Mouse (Mus musculus): Measurements from ENCODE around the gene Pard3. TPM values are rescaled to one million over a fixed set of nuclear protein-coding genes. Genes with fewer than 3 reads are reported as not detected.

Pard3 gene
- total RNA-seq, 2 experiments from 2014 or later: 28.8 to 31.5 TPM

DNA sequence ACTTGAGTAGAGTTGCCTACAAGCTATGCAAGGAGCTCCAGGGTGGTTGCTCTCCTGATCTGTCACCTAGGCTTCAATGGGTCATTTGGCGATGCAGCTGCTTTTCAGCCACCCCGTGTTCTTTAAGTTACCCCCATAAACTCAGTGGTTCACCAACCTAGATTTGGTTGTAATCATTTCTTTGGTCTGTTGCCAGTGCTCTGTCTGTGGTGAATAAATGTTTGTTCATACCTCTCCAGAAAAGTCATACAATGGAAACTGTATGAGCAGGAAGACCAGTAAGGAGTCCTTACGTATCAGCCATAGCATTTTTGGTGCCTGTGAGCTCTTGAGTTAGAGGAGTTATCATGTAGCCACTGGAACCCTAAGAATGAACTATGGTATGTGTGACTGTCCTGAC is 17.6 kb downstream of the Pard3 start:
- intact Hi-C loops (cut with DNase I): no loop called here
- DNase-seq: no peak

DNA sequence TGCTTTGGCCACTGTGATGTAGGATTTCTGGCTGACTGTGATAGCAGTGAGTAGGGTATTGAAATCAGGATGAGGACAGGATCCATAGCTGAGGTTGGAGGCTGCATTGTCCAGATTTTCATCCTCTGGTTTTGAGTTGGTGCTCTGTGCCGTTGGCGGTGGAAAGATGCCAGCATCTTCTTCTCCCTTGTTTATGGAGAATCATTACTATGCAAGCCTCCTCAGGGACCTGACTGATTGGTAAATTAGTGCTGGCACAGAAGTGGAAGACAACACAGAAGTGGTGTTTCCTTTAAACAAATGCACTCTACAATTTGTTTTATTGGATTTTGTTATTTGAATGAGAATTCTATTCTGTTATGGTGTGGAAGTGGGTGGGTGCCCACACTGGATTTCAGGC is 18.8 kb downstream of the Pard3 start:
- intact Hi-C loops (cut with DNase I): no loop called here

DNA sequence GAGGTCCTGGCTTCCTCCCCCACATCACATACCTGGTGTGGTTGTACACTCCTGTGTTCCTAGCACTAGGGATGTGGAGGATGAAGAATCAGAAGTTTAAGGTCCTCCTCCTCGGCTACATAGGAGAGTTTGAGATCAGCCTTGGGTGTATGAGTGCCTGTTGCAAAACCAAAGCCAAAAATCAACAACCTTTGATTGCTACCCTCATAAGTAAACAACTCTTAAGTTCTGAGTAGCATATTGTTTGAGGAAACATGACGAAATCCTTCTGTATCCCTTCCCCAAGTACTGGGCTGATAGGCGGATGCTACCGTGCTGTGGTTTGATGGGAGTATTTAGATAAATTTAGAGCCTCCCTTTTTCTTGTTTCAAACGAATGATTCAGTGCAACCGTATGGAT is 20.9 kb downstream of the Pard3 start:
- intact Hi-C loops (cut with DNase I): no loop called here
- no peak for DNase-seq

More for the DNA sequence above, 18.8 kb downstream of the Pard3 start:
- no peak for DNase-seq

DNA sequence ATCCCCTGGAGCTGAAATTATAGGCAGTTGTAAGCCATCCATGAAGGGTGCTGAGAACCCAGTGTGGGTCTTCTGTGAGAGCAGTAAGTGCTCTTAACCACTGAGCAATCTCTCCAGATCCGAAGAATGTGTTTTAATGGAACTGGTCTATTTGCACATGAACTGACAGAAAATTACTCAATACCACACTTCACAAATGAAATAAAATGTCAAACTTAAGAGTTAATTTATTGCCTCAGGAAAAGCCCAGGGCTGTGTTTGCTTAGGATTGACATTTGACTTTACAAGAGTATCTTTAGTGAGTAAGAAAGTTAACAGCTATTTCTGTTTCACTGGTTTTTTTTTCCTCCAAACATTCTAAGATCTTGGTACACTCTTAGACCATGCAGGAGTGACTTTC is 23.7 kb downstream of the Pard3 start:
- intact Hi-C loops (cut with DNase I): no loop called here
- no peak for DNase-seq

DNA sequence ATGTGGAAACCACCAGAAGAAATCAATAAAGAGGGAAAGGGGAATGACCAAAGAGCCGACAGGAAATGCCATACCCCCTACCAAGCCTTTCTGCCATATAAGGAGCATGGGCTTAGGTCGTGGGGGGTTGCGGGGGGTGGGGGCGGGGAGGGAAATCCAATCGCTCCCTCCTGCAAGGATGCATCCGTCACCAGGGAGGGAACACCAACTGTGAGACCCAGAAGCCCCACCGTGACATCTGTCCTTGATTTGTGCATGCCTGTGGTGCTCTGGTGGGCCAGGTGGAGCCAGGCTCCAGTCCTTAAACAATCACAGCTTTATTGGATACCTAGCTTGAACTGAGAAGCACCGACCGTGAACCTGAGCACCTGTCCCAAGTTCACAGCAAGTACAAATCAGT is 24.7 kb downstream of the Pard3 start:
- intact Hi-C loops (cut with DNase I): no loop called here
- DNase-seq: no peak

DNA sequence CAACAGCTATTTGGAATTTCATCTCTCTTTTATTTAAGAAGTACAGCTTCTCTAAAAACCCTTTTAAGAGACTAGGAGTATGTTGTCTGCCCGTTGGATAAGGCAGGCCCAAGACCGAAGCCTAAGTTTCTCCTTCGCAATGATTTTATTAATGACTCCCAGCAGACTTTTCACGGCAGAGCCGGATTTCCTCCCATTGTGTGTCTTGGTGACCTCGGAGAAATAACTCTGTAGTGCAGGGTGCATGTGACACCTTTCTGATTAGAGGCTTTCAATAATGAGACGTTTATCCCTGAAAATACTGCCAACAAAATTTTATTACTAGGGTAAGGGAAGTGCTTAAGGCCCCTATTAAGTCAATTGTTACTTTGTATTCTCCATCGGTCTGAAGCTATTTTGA is 25.3 kb downstream of the Pard3 start:
- intact Hi-C loops (cut with DNase I): no loop called here
- peak in 1 of 2 experiments; percentile 11 for DNase-seq

DNA sequence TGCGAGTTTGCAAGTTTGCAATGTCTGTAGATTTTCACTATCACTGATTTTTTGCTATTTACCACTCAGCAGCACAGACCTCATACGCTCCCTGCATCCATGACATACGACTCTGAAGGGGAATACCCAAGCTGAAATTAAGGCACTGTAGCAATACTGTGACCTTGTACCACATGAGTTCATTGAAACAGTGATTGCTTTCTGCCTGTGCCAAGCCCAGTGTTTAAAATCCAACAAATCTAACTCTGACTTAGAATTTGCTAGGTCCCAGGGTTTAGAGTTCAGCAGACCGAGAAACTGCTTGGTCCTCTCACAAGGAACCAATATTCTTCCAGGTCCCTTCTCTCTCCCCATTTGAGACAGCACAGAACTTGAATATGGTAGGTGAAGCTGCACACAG is 26.7 kb downstream of the Pard3 start:
- intact Hi-C loops (cut with DNase I): no loop called here

DNA sequence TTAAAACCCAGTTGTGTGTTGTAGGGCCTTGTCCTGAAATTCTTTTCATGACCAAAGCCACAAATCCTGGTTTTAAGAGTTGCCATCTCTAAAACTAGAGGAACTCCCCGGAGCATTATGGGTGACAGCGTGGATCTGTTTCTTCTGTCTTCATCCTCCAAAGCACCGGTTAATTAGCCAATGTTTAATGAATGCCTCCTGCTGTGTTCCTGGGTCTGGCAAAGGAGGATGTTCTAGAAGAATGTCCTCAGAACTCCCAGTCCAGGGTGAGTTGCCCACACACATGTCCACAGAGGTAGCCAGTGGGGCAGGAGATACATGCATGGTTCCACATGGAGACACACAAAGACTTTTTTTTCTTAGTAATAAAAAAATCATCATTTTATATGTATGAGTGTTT is 28.2 kb downstream of the Pard3 start:
- intact Hi-C loops (cut with DNase I): no loop called here
- DNase-seq: no peak

More for the DNA sequence above, 26.7 kb downstream of the Pard3 start:
- DNase-seq: no peak

DNA sequence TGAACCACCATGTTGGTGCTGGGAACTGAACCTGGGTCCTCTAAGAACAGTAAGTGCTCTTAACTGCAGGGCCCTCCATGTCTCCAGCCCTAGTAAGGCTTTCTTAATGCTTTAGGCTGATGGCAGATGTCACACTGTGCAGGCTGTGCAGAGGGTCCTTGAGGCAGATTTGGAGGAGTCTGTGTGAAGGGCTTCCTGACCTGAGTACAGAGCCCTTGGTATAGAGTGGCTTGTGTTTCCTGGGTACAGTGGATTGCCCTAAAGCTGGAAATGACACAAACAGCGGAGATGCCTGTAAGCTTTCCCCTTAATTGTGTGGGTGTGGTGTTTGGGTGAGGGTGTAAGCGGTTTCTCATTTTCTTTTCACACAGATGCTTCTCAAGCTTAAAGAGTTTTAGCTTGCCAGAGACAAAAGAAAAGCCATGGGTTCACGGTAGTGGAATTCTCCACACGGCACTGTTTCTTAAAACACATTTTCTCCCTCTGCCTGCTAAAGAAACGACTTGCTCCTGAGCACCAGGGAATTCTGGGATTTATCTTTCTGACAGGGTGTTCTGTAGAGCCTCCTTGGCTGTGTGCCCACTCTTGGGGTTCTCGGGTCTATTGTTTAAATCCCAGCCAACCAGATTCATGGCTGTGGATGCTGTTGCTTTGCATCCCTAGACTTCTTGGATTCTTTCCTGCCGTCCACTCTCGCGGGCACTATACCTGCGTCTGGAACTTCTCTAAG is 28.9 kb downstream of the Pard3 start:
- peak; percentile 18 to 43 for DNase-seq
- intact Hi-C loops (cut with DNase I): no loop called here

DNA sequence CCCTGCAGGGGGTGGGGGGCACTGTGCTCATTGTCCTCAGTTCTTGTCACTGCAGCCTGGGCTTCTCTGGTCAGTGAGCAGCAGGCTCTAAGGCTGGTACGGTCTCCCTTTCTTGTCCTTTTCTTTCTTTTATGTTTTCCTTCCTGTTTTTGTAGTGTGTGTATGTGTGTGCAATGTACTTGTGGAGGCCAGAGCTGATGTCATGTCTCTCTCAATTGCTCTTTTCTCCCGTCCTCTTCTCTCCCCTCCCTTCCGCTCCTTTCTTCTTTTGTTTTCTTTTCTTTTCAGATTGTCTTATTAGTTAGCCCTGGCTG is 29.4 kb downstream of the Pard3 start:
- intact Hi-C loops (cut with DNase I): no loop called here

DNA sequence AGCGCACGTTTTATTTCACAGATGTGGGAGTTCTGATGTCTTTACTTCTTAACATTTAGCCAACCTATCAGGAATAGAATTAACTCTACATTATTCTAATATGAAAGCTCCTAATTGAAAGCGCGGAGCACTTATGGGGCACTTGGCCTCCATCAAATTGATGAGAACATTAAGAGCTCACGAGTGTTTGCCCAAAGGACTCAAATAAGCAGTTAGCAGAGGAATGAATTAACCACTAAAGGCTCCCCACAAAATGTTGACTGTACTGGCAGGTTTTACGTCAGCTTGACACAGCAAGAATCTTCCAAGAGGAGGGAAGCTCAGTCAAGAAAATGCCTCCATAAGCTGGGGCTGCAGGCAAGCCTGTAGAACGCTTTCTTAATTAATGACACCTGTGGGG is 32.1 kb downstream of the Pard3 start:
- intact Hi-C loops (cut with DNase I): no loop called here
- DNase-seq: no peak

More for the DNA sequence above, 29.4 kb downstream of the Pard3 start:
- no peak for DNase-seq

DNA sequence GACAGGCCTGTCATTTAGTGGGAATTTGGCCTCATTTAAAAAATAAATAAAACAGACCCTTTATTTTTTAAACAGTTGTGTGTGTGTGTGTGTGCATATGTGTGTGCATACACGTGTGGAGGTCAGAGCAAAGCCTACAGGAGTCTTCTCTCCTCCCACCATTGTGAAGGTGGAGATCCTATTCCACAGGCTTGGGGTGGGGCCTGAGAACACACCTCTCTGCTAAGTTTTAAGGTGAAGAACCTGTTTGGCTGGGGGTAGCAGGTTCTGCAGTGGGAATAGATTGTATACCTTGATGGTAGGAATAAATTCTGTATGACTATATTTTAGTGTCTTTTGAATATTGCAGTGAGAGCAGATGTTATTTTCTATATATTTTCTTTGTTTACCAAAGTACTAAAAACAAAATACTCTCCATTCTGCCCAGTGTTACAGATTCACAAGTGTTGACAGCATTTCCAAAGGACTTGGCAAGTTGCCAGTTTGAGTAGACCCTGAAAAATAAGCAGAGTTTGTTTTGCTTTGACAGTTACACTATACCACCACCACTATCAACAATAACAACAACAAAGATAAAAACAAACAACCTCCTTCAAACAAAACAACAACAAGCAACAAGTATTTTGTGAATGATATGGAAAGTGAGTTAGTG is 35.9 kb downstream of the Pard3 start:
- intact Hi-C loops (cut with DNase I): no loop called here
- DNase-seq: no peak

DNA sequence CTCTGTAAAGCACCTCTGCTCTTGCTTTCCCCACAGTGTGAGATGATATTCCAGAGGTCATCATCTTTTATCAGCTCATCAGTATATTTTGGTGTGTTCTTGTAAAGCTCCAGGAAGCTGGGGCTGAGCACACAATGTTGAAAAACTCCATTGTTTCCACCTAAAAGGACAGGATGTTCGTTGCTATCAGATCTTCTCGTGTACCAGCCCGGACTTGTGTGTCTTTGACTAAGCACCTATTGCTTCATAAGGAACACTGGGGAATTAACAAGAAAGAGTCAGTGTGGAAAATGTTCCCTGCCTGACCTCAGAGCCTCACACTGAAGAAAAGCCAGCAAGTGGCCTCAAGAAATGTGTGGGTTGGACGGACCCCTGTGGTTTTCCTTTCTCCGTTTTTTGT is 39.6 kb downstream of the Pard3 start:
- intact Hi-C loops (cut with DNase I): no loop called here
- DNase-seq: no peak

DNA sequence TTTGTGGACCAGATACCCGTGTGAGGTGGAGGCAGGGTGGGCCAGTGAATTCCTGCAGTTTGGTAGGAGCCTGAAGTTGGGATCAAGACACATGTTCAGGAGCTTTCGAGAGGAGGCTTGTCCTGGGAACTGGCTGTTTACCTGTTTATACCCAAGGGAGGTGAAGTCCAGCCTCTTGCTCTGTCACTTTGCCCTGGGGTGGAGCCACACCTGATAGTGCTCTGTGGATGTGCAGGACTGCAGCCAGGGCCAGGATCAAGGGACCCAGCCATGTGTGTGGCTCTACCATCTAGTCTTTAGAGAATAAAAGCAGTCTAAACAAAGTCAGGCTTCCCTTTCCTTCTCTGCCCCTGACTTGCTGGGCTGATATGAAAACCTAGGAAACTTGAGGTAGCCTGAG is 40.9 kb downstream of the Pard3 start:
- DNase-seq: no peak
- intact Hi-C loops (cut with DNase I): loop anchor here (5.0 kb wide), 1 partner anchor 37 kb away; no protein-coding TSS in a partner anchor

DNA sequence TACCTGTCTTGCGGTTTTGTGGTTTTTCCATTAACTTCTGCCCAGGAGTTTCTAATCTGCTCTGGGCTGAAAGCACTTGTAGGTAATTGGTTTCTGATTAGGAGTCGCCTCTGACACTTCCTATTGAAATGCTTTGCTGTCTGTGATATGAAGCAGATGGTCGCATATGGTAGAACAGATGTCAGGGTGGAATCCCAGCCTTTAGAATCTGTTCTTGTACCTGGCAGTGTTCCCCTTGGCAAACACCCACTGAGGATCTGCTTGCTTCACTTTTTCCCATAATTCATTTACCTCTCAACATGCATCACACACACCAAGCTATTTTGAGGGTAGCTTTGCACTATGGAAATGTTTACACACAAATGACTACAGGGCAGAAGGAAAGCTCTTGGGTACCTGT is 44.2 kb downstream of the Pard3 start:
- peak; percentile 40 to 58 for DNase-seq
- intact Hi-C loops (cut with DNase I): loop anchor here (5.0 kb wide), 1 partner anchor 41 kb away; no protein-coding TSS in a partner anchor

DNA sequence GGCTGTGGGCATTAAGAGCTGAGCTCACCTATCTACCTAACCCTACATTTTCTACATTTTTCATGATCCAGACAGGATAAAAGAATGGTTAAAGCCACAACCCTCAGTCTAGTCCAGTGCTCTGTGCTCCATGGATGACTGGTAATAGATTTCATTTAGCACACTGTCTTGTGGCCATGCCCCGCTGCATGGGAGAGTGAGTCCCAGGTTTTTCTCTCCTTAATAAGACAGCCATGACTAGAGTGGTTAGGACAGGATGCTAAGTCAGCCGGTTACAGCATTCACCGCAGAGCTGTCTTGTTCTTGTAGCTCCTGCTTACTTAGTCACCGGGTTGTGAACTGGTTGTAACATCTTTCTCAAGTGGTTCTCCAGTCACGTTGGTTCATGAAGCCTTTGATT is 49.5 kb downstream of the Pard3 start:
- no peak for DNase-seq
- intact Hi-C loops (cut with DNase I): no loop called here

DNA sequence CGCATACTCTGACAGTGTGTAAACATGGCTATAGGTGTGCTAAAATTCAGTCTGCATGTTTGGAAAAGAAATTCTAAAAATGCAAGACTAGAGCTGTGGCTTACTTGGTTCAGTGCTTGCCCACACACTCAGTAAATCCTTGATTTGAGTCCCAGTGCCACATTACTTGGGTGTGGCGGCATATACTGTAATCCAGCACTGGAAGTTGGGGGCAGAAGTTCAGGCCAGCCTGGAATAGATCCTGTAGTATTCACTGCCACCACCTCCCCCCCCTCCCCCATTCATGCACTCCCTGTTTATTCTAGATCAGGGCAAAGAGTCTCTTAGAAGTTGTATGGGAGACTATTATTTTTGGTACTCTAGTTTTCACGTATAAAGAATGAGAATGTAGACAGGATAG is 52.1 kb downstream of the Pard3 start:
- no peak for DNase-seq
- intact Hi-C loops (cut with DNase I): no loop called here

DNA sequence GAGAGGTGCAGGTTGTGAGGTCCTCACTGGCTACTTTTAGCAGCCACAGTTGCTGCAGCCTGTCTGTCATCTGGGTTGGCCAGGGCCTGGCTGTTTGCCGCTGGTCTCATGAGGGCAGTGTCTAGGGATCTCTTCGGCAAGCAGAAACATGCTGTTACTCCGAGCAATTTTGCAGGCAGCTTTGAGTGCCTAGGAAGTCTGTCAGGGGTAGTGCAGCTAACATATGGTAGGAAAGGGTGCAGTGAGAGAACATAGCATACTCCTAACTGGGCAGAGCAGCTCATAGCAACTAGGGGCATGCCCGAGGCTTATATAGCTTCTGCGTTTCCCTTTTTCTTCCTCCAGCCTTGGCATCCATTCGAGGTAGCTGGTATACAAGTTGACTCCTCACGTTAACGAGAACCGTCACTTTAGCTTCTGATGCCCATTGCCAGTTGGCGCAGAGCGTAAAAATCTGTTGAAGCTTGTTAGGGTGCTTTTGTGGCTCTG is 54.7 kb downstream of the Pard3 start:
- peak; percentile 47 to 53 for DNase-seq
- intact Hi-C loops (cut with DNase I): no loop called here

DNA sequence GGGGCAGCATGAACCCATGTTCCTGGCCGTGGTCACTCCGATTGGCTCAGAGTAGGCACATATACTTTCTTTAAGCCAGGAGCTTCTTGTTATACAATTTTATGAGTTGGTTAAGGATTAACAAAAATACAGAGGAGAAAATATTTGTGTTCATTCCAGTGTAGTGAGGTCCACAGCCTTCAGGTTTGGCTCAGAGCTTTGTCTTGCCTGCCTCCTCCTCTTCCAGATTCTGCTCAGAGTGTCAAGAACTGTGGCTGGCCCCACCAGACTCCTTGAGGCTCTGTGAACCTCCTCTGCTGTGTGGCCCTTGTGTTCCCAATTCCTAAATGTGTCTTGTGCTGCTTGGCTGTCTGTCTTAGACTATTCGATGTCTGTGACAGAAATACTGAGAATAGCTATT is 59.7 kb downstream of the Pard3 start:
- no peak for DNase-seq
- intact Hi-C loops (cut with DNase I): no loop called here

DNA sequence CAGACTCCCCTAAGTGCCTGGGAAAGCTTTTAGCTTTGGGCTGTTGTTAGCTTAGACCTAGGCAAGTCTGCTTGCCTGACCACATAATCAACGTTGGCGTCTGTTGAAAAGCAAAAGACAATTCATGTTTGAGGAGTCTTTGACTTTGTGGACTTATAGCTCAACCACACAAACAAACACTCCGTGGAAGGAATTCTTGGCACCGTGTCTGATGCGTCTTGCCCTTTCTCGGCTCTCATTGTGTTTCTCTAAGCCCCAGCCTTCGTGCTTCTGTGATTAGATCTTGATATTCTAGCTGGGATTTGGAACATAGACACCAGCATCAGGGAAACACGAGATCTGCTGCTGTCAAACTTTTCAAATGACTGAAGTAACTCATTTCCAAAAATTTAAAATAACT is 61.1 kb downstream of the Pard3 start:
- DNase-seq: no peak

DNA sequence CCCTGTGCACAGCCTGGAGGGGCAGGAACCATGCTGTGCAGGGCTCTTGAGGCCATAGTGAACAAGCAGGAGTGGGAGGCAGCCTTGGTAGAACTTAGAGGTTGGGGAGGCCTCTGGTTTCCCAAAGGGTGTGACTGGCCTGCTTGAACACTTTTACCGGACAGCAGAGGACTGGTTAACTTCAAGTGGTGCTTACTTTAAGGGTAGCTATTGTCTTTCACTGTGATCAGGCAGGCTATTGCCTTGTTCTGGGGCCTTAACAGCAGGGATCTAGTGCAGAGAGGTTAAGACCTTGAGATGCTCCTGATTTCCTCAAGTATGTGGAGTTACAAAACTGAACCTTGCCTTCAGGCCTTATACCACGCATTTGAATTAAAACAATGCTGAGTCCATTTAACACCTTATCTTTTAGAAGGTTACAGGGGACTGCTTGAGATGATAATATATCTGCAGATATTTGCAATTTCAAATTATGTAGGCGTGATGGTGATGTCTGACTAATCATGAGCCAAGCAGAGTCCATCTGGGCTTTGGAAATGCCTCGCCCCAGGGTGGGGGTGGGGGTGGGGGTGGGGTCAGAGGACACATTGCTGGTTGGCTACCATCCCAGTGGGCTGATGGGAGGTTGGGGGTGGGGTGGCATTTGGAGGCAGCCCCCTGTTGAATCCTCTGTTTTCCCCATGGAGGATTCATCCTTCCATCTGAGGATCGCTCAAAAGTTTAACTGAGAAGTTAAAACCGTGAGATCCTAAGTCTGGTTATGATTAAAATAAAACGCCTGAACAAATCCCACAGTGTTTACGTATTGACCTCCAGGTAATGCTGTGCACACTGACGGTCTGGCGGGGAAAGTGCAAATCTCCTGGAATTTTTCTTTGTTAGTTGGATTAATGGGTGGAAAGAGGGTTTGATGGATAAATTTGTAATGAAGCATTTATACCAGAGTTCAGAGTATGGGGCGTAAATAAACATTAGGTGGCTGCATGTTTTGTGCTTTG is 62.3 kb downstream of the Pard3 start:
- DNase-seq: no peak
- intact Hi-C loops (cut with DNase I): no loop called here

More for the DNA sequence above, 61.1 kb downstream of the Pard3 start:
- intact Hi-C loops (cut with DNase I): no loop called here

All from heart, postnatal 14 days (tissue).